Mouse (Mus musculus): ENCODE data around the gene Tmem200a. TPM values are rescaled to one million over a fixed set of nuclear protein-coding genes. Genes with fewer than 3 reads are reported as not detected.

Gene Tmem200a
- polyA plus RNA-seq, 1 experiment from 2014 or later, result 1.9 TPM

DNA sequence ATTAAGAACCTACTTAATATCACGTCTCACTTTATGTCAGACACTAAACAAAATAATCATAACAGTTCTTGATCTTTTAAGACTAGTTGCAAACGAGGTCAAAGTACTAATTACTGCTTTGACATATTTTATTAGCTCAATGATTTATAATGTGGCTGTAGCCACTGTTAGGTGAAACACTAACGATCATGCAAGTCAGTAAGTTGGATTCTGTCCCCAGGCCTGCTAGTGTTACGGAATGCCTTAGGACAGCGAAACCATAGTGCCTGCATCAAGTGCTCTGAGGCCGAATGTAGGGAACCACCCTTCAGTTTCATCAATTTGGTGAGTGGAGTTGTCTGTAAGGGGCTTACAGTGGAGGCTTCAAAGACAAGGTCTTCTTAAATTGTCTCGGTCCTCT is 126.0 kb downstream of the Tmem200a start:
- no peak overlapping the region for H3K4me2 ChIP-seq (replicated peaks; ENCODE audit: low read depth, low read length)
- no peak overlapping the region for H3K9ac ChIP-seq (ENCODE audit: low read depth, low read length)
- H3K27ac ChIP-seq (ENCODE audit: low read depth, low read length), result no peak overlapping the region
- H3K27me3 ChIP-seq (ENCODE audit: control insufficient read depth, insufficient read depth, low read length), result no peaks in the 10 kb centered on the region
- H3K4me3 ChIP-seq (ENCODE audit: low read length), result no peak overlapping the region
- ATAC-seq (ENCODE audit: low FRiP score, low TSS enrichment), result no peak
- 35% methylated on average over 7 of the region's 7 CpGs for WGBS
- H3K36me3 ChIP-seq (ENCODE audit: control insufficient read depth, insufficient read depth, low read length), result no peaks in the 10 kb centered on the region
- H3K9me3 ChIP-seq (ENCODE audit: control insufficient read depth, low read length), result no peaks in the 10 kb centered on the region
- no peaks in the 10 kb centered on the region for H3K4me1 ChIP-seq (ENCODE audit: control insufficient read depth, insufficient read depth, low read length)

DNA sequence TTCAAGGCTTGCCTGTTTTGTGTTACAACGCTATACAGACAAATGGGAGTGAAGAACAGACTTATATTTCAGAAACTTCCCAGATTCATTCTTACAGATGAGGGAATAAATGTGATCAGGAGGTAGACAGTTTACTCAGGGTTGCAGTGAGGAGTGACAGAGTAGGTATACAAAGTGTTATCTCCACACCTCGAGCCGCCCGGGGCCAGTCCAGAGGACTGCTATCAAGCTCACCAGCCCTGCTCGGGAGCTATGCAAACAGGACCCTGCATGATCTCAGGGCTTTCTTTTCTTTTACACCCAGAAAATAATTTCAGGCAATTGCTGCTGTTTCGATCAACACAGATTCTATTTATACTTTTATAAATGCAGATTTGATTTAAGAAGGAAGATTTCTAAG is 126.7 kb downstream of the Tmem200a start:
- no peaks in the 10 kb centered on the region for H3K27me3 ChIP-seq (ENCODE audit: control insufficient read depth, insufficient read depth, low read length)
- H3K36me3 ChIP-seq (ENCODE audit: control insufficient read depth, insufficient read depth, low read length), result no peaks in the 10 kb centered on the region
- no peak overlapping the region for H3K9ac ChIP-seq (ENCODE audit: low read depth, low read length)
- no peaks in the 10 kb centered on the region for H3K9me3 ChIP-seq (ENCODE audit: control insufficient read depth, low read length)
- no peak for ATAC-seq (ENCODE audit: low FRiP score, low TSS enrichment)
- H3K4me3 ChIP-seq (ENCODE audit: low read length), result no peak overlapping the region
- 66% methylated on average over 6 of the region's 6 CpGs for WGBS
- H3K27ac ChIP-seq (ENCODE audit: low read depth, low read length), result no peak overlapping the region
- H3K4me1 ChIP-seq (ENCODE audit: control insufficient read depth, insufficient read depth, low read length), result no peaks in the 10 kb centered on the region
- no peak overlapping the region for H3K4me2 ChIP-seq (replicated peaks; ENCODE audit: low read depth, low read length)

DNA sequence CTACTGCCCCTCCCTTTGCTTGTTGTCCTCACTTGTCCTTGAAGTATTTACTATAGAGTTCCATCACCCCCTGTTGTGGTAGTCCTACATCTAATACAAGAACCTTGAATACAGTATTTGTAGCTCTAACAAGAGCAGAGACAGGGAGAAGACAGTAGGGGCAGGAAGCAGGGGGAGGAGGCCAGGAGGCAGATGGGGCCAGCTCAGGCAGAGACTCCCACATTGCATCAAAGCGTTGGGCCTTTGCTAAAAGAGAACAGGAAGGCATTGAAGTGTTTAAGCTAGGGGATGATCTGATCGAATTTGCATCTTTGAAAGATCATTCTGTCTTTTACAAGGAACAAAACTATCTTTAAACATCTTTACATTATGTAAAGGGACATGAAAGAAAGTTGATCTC is 133.0 kb downstream of the Tmem200a start:
- WGBS, result 40% methylated on average over 2 of the region's 2 CpGs

DNA sequence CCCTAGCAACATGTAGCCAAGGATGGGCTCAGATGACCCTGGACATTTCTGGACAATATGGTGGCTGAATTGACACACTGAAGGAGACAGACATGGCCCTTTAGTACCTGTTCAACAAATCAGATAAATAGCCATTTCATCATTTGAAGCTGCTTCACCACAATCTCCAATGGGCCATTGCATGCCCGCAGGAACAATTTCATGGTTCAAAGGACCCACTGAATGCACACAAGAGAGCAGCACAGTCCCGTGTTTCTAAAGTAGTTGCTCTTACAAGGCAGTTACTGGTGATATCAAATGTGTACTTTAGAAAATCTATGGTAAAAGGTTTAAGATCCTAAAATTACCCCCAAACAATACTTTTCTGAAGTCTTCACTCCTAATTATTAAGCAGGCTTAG is 134.2 kb downstream of the Tmem200a start:
- Histone ChIP-seq H3K9me3 (ENCODE audit: control insufficient read depth, low read length) (no peaks in the 10 kb centered on the region), H3K4me1 (ENCODE audit: control insufficient read depth, insufficient read depth, low read length) (no peaks in the 10 kb centered on the region), H3K4me3 (ENCODE audit: low read length) (no peak overlapping the region), H3K27me3 (ENCODE audit: control insufficient read depth, insufficient read depth, low read length) (no peaks in the 10 kb centered on the region), H3K9ac (ENCODE audit: low read depth, low read length) (no peak overlapping the region), H3K36me3 (ENCODE audit: control insufficient read depth, insufficient read depth, low read length) (no peaks in the 10 kb centered on the region), H3K4me2 (replicated peaks; ENCODE audit: low read depth, low read length) (no peak overlapping the region), H3K27ac (ENCODE audit: low read depth, low read length) (no peak overlapping the region)
- 57% methylated on average over 2 of the region's 2 CpGs for WGBS
- ATAC-seq (ENCODE audit: low FRiP score, low TSS enrichment), result no peak

More for the DNA sequence above, 133.0 kb downstream of the Tmem200a start:
- Histone ChIP-seq H3K27me3 (ENCODE audit: control insufficient read depth, insufficient read depth, low read length) (no peaks in the 10 kb centered on the region), H3K36me3 (ENCODE audit: control insufficient read depth, insufficient read depth, low read length) (no peaks in the 10 kb centered on the region), H3K9ac (ENCODE audit: low read depth, low read length) (no peak overlapping the region), H3K4me2 (replicated peaks; ENCODE audit: low read depth, low read length) (no peak overlapping the region), H3K27ac (ENCODE audit: low read depth, low read length) (no peak overlapping the region), H3K9me3 (ENCODE audit: control insufficient read depth, low read length) (no peaks in the 10 kb centered on the region), H3K4me3 (ENCODE audit: low read length) (no peak overlapping the region), H3K4me1 (ENCODE audit: control insufficient read depth, insufficient read depth, low read length) (no peaks in the 10 kb centered on the region)
- no peak for ATAC-seq (ENCODE audit: low FRiP score, low TSS enrichment)

DNA sequence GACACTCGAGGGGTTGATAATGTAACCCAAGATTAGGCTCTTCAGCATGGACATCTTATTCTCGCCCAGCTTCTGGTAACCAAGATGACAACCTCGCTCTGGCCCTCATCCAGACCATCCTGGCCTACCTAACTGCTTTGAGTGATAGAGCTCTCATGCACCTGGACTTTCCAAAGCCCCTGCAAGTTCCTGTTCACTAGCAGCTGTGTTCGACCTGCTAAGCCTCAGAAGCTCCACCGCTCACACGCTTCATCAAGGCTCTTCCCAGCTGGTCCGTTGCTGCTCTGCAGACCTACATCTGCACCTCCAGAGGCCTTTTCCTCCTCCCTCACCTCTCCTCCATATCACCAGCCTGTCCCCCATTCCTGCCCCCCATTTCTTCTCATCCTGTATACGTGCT is 147.1 kb downstream of the Tmem200a start:
- Histone ChIP-seq H3K27ac (ENCODE audit: low read depth, low read length) (no peak overlapping the region), H3K36me3 (ENCODE audit: control insufficient read depth, insufficient read depth, low read length) (no peaks in the 10 kb centered on the region), H3K9ac (ENCODE audit: low read depth, low read length) (no peak overlapping the region), H3K4me3 (ENCODE audit: low read length) (no peak overlapping the region), H3K27me3 (ENCODE audit: control insufficient read depth, insufficient read depth, low read length) (no peaks in the 10 kb centered on the region), H3K4me2 (replicated peaks; ENCODE audit: low read depth, low read length) (no peak overlapping the region), H3K4me1 (ENCODE audit: control insufficient read depth, insufficient read depth, low read length) (peaks cover 12% of the 10 kb centered on the region; the same call in 1 of the 2 replicates), H3K9me3 (ENCODE audit: control insufficient read depth, low read length) (no peaks in the 10 kb centered on the region)
- 85% methylated on average over 8 of the region's 8 CpGs for WGBS
- ATAC-seq (ENCODE audit: low FRiP score, low TSS enrichment), result no peak

DNA sequence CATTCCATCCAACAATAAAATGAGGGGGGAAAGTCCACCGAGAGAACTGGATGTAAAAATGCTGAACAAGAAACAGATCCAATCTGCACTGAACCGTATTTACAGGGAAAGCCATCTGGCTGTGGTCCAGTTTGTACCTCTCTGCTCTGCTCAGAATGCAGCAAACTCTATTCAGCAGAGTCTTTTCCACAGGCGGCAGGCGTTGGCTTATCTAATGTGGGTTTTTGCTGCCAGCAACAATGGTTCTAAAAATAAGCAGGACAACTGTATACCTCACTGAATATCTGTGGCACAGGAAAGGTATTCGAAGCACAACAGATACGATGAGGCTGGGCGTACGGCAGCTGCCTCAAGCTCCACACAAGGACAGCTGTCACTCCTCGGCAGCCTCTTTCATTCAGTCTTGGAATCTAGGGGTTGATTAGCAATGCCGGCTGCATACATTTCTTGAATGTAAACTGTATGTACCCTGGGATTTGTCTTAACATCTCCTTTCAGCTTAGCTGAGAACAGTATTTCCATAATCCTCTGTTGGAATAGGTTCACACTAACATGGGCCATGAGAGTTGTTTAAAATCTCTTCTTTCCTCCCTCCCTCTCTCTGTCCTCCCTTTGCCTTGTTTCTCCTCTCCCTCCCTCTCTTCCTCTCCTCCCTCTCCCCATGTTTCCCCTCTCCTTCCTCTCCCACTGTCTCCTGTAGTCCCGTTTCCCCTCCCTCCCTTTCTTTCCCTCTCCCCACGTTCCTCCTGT is 149.3 kb downstream of the Tmem200a start:
- no peak overlapping the region for H3K9ac ChIP-seq (ENCODE audit: low read depth, low read length)
- H3K4me1 ChIP-seq (ENCODE audit: control insufficient read depth, insufficient read depth, low read length), result peaks cover 12% of the 10 kb centered on the region; the same call in 1 of the 2 replicates
- no peak overlapping the region for H3K27ac ChIP-seq (ENCODE audit: low read depth, low read length)
- no peaks in the 10 kb centered on the region for H3K9me3 ChIP-seq (ENCODE audit: control insufficient read depth, low read length)
- no peaks in the 10 kb centered on the region for H3K36me3 ChIP-seq (ENCODE audit: control insufficient read depth, insufficient read depth, low read length)
- ATAC-seq (ENCODE audit: low FRiP score, low TSS enrichment), result no peak
- H3K27me3 ChIP-seq (ENCODE audit: control insufficient read depth, insufficient read depth, low read length), result no peaks in the 10 kb centered on the region
- 40% methylated on average over 12 of the region's 12 CpGs for WGBS
- no peak overlapping the region for H3K4me2 ChIP-seq (replicated peaks; ENCODE audit: low read depth, low read length)
- H3K4me3 ChIP-seq (ENCODE audit: low read length), result no peak overlapping the region

DNA sequence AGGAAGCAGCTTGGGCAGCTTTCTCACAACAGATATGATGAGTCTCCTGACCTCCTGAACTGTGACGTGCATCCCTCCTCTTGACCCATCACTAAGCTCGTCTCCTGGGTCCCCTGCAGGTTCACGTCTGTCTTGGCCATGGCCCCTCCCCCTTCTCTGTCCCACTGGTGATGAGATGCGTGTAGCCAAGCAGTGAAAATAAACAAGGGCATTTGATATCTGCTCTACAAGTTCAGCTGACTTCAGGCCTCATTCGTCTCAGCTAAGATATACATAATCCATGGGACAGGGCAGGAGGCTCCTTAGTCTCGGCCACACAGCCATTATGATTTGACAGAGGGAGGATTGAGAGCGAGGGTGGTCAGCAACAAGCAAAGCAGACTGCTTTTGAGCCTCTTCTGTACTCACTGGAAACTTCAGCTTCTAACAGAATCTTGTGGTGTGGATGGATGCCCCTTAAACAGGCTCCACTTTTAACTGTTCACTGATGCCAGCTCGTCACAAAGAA is 149.9 kb downstream of the Tmem200a start:
- peak; percentile 76 for ATAC-seq (ENCODE audit: low FRiP score, low TSS enrichment)
- H3K4me1 ChIP-seq (ENCODE audit: control insufficient read depth, insufficient read depth, low read length), result peaks cover 12% of the 10 kb centered on the region; the same call in 1 of the 2 replicates
- no peaks in the 10 kb centered on the region for H3K36me3 ChIP-seq (ENCODE audit: control insufficient read depth, insufficient read depth, low read length)
- H3K4me3 ChIP-seq (ENCODE audit: low read length), result no peak overlapping the region
- no peak overlapping the region for H3K27ac ChIP-seq (ENCODE audit: low read depth, low read length)
- no peaks in the 10 kb centered on the region for H3K27me3 ChIP-seq (ENCODE audit: control insufficient read depth, insufficient read depth, low read length)
- WGBS, result 14% methylated on average over 8 of the region's 8 CpGs
- no peak overlapping the region for H3K4me2 ChIP-seq (replicated peaks; ENCODE audit: low read depth, low read length)
- H3K9ac ChIP-seq (ENCODE audit: low read depth, low read length), result no peak overlapping the region
- no peaks in the 10 kb centered on the region for H3K9me3 ChIP-seq (ENCODE audit: control insufficient read depth, low read length)

DNA sequence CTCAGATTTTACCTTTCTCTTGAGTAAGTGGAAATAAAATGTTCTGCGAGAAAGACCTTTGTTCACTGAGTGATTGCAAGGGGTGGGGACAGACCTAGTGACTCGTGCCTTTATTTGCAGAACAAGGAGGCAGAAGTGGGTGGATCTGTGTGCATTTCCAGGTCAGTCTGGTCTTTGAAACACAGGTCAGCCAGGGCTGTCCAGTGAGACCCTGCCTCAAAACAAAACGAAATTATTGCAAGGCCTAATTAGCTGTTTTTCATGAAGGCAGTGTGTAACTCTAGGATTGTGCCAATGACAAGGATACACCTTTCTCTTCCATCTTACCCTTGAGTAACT is 150.4 kb downstream of the Tmem200a start:
- H3K4me1 ChIP-seq (ENCODE audit: control insufficient read depth, insufficient read depth, low read length), result peaks cover 12% of the 10 kb centered on the region; the same call in 1 of the 2 replicates
- no peak overlapping the region for H3K27ac ChIP-seq (ENCODE audit: low read depth, low read length)
- WGBS, result 31% methylated on average over 3 of the region's 3 CpGs
- peak; percentile 58; the same call in 1 of the 2 replicates for ATAC-seq (ENCODE audit: low FRiP score, low TSS enrichment)
- no peaks in the 10 kb centered on the region for H3K27me3 ChIP-seq (ENCODE audit: control insufficient read depth, insufficient read depth, low read length)
- H3K36me3 ChIP-seq (ENCODE audit: control insufficient read depth, insufficient read depth, low read length), result no peaks in the 10 kb centered on the region
- no peaks in the 10 kb centered on the region for H3K9me3 ChIP-seq (ENCODE audit: control insufficient read depth, low read length)
- no peak overlapping the region for H3K4me3 ChIP-seq (ENCODE audit: low read length)
- no peak overlapping the region for H3K4me2 ChIP-seq (replicated peaks; ENCODE audit: low read depth, low read length)
- no peak overlapping the region for H3K9ac ChIP-seq (ENCODE audit: low read depth, low read length)

DNA sequence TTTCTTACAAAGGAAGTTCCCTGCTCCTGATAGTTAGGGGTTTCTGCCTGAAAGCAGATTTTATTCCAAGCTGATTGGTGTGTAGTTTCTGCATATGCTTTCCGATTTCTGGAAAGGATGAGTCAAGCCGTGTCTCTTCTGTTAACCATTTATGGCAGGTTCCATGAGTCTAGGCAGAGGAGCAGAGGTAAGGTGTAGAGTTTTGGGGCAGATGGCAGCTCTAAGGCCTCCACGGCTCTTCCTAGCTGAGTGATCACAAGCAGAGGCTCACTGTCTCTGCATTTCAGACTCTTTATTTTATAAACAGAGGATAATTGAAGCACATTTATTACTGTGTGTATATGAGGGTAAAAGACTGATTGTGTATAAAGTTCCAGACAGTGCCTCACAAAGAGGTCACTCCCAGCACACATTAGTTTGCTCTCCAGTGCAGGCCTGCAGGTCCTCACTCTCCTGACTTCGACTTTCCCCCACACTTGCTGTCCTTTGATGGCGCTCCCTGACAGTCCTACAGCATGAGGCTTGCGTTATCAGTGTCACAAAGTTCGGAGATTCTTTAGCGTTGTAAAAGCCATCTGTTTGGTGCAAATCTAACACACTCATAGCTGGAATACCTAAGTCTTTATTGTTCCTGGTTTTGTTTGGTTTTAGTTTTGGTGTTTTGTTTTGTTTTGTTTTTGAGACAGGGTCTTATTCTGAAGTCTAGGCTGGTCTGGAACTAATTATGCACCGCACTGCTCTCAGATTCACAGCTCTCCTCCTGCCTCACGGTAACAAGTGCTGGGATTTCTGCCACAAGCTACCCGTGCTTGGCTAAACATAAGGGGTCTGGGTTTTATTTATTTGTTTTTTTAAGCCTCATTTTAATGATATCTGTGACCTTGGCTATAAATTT is 151.1 kb downstream of the Tmem200a start:
- Histone ChIP-seq H3K4me2 (replicated peaks; ENCODE audit: low read depth, low read length) (no peak overlapping the region), H3K27ac (ENCODE audit: low read depth, low read length) (no peak overlapping the region), H3K4me1 (ENCODE audit: control insufficient read depth, insufficient read depth, low read length) (peaks cover 12% of the 10 kb centered on the region; the same call in 1 of the 2 replicates), H3K9ac (ENCODE audit: low read depth, low read length) (no peak overlapping the region), H3K27me3 (ENCODE audit: control insufficient read depth, insufficient read depth, low read length) (no peaks in the 10 kb centered on the region), H3K9me3 (ENCODE audit: control insufficient read depth, low read length) (no peaks in the 10 kb centered on the region), H3K36me3 (ENCODE audit: control insufficient read depth, insufficient read depth, low read length) (no peaks in the 10 kb centered on the region), H3K4me3 (ENCODE audit: low read length) (no peak overlapping the region)
- WGBS, result 30% methylated on average over 11 of the region's 11 CpGs
- ATAC-seq (ENCODE audit: low FRiP score, low TSS enrichment), result peak; percentile 51; the same call in 1 of the 2 replicates
